Mouse (Mus musculus): ENCODE measurements around the gene Pdzd2.

Pdzd2 gene

GRCm38 (mm10) chr15:12425049-12425627 is 314.6 kb downstream of the Pdzd2 start:
- DNase-seq = no peak

DNA sequence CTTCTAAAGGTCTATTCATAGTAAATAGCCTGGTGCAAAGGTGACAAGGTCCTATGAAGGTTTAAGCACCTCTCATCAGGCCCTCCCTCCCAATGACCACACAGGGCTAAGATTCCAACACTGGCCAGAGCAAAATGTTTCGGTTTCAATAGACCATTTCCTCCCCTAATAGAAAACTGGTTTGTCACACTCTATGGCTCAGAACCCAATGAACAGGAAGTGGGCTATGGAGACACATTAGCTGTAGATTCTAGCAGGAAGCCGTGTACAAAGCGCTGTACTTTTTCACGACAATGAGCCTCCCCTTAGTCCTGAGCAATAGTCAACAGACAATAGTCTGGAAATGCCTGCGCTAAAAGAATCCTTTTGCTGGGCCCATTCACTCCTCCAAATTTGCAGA is 315.5 kb downstream of the Pdzd2 start:
- DNase-seq = peak; percentile 38

DNA sequence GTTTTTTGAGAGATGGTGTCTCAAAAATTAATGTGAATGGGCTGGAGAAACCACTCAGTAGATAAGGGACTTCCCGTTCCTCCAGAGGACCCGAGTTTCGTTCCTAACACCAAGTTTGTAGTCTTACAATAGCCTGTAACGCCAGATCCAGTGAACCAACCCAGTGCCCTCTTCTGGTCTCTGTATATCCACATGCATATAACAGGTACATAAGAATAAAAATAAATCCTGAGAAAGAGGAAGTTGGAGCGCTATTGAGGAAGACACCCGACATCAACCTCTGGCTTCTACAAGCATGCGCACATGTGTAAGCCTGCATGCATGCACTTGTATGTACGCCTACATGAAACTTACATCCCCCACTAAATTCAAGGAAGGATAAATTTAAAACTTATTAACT is 318.8 kb downstream of the Pdzd2 start:
- DNase-seq = no peak

- DNase-seq = no peak
Observed at GRCm38 (mm10) chr15:12420376-12420775, 319.3 kb downstream of the Pdzd2 start.

DNA sequence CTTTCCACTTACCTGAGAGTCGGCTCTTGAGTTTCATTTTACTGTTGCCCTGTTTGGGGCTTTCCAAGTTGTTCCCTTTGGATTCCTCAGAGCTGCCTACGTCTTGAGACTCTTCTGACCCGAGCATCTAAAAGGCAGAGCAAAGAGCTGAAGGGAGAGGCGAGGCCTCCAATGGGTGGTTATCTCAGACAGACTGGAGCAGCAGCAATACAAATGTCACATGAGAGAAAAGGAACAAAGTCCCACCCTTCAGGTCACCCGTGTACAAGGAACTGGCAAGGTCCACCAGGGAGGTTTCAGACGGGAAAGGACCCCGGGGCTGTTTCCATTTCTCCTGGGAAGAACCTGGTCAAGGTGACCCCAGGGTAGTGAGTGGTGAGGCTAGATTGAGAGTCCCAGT is 320.3 kb downstream of the Pdzd2 start:
- no peak for DNase-seq

GRCm38 (mm10) chr15:12415536-12416200 is 324.1 kb downstream of the Pdzd2 start:
- no peak for DNase-seq

- no peak for DNase-seq
Observed at GRCm38 (mm10) chr15:12414696-12415095, 325.0 kb downstream of the Pdzd2 start.

GRCm38 (mm10) chr15:12408205-12408604 is 331.5 kb downstream of the Pdzd2 start:
- DNase-seq = no peak

DNA sequence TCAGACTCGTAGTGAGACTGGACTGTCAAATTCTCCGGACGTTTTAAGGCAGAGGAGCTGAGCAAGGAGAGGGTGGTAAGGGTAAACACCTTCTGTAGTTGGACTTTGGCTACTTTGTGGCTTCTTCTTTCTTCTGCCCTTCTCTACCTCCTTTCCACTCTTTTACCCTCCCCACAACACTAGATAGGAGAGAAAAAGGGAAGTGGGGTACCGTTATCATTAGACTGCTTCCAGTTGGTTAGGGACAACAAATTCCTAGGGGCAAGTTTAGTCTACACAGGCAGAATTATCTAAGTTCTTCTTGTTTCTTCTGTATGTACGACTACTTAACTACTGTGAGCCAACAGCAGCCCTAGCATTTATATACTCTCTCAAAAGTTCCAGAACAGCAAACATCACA is 334.1 kb downstream of the Pdzd2 start:
- no peak for DNase-seq

DNA sequence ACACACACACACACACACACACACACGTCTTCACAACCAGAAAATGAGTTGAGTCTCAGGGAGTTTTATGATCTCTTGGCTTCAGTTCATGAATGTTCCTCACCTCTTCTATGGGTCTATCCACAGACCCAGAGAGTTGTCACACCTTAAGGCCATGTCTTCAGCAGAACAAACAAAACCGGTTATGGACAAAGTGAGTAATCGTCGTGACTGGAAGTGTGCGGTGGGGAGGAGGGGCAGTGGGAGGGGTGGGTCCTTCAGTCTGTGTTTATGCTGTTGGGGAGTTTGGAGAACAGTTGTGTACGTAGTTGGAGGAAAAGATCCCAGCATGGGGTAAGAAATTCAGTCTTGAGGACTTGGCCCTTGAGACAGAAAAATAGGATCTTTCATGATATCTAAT is 342.7 kb downstream of the Pdzd2 start:
- DNase-seq = no peak

GRCm38 (mm10) chr15:12394758-12395157 is 345.0 kb downstream of the Pdzd2 start:
- DNase-seq = no peak

DNA sequence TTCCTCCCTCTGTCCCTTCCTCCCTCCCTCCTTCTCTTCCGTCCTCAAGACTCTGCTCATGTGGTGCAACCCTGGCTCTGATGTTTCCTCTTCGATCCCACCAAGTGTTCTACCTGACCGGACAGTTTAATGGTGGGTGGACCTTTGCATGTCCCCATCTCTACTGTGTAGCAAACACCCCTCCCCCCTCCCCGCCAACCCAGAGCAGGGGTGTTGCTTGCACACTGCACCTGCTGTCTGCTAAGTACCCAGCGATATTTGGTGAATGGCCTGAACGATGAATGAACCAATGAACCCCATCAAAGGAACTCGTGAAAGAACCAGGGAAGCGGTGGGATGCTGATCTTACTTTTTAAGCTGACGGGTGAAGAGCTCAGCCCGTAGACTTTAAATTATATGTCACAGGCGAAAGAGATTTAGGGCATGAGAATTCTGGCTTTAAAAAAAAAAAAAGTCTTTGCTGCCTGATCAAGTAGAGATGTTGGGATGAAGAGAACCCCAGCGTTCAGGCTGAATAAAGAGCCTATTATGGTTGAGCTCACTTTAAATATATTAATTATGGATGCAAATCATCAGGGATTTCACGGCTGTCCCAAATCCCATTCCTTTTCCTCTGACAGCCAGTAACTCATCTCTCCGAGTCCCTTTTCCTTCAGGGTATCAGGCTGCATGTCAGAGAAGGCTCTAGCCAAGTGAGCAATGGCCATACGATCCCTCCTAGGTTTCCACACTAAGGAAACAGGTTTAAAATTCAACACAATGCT is 350.8 kb downstream of the Pdzd2 start:
- DNase-seq = no peak

DNA sequence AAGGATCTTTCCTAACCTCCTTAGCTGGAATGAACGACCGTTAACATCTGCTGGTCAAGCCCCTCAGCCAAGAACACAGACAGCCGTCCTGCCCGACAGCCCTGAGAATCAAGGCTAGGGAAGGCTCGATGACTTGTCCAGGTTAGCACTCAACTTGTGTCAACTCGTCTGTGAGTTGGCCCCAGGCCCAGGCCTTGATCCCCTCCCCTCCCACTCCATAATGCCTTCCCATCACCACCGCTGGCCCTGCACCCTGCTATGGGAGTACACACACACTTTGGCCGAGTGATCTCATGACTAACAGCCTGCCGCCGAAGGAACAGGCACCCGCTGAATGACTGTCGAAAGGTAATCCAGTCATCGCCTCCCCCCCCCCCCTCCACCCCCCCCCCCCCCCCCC is 355.0 kb downstream of the Pdzd2 start:
- DNase-seq = no peak

GRCm38 (mm10) chr15:12380548-12380947 is 359.2 kb downstream of the Pdzd2 start:
- DNase-seq = peak; percentile 79

DNA sequence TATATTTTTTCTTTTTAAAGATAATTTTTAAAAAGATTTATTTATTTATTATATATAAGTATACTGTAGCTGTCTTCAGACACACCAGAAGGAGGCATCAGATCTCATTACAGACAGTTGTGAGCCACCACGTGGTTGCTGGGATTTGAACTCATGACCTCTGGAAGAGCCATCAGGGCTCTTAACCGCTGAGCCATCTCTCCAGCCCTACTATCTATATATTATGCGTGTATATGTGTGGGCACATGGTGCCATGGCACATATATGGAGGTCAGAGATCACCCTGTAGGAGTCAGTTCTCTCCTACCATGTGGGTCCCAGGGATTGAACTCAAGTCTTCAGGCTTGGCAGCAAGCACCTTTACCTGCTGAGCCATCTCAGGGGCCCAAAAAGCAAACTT is 359.7 kb downstream of the Pdzd2 start:
- no peak for DNase-seq

DNA sequence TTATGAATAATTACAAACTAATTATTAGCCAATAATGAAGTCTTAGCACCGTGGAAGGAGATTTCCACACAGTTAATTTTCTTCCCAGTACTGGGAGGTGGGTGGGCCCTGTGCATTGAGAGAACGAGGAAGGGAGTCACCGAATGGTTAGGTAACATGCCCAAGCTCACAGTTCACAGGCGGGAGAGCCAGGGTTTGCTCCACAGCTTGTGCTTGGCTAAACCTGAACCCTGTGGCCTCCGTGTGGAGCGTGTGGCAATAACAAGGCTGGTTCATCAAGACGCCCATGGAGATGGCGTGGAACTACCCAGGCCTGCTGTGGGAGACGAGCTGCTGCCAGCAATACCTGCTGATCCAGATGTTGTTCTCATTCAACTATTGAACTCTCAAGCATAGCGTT is 361.9 kb downstream of the Pdzd2 start:
- DNase-seq = no peak

- DNase-seq = peak; percentile 25
Observed at GRCm38 (mm10) chr15:12376491-12377069, 363.1 kb downstream of the Pdzd2 start.

DNA sequence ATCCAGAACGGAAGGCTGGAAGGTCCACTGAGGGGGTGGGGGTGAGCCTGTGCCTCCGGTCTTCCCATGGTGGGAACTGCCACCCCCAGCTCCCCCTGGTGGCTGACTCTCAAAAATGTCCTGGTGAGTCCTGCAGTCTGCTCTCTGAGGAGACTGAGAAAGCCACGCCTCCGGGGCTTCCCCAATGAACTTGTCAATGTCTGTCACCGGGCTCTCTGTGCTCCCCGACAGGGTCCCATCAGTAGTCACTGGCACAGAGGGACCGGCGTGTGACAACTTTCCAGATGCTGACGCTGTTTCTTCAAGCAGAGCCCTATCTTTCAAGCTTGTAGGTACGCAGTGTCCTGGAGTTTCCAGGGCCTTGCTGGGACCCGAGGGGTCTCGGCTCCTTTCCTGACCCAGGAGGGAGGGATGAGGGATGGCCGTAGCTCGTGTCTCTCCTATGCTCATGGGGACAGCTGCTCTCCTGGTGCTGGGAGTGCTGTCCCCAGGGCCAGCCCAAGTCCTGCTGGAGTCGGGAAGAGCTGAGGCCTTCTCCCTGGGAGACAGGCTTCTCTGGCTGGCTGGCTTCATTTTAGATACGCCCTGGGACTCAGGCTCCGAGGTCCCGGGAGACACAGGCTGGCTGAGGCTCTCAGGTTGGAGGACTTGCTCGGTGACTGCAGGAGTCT is 363.9 kb downstream of the Pdzd2 start:
- DNase-seq = peak; percentile 94

DNA sequence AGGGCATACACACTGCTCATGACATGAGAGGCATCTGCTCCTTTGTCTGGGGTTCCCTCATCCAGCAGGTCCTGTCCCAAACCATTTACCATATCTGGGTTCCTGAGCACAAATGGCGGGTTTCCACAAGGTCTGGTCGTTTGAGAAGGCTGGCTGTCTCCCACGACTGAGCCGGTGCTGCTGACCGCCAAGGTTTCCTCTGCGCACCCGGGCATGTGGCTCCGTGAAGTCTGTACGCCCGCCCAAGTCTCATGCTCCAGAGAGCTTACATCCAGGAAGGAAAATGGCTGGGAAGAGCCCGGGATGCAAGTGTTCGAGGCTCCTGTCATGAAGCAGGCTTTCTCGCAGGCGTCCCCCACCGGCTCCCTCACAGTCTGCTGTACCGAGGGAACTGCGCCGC is 364.8 kb downstream of the Pdzd2 start:
- peak; percentile 24 for DNase-seq

GRCm38 (mm10) chr15:12373918-12374317 is 365.8 kb downstream of the Pdzd2 start:
- no peak for DNase-seq

- DNase-seq = no peak
Observed at GRCm38 (mm10) chr15:12373496-12373895, 366.2 kb downstream of the Pdzd2 start.

- peak; percentile 78 for DNase-seq
Observed at GRCm38 (mm10) chr15:12371183-12371582, 368.5 kb downstream of the Pdzd2 start.

GRCm38 (mm10) chr15:12370096-12370495 is 369.6 kb downstream of the Pdzd2 start:
- DNase-seq = no peak

Data from thymus, postnatal 14 days (tissue).